Mouse (Mus musculus): ENCODE data around the gene Fhl4. TPM values are rescaled to one million over a fixed set of nuclear protein-coding genes. Genes with fewer than 3 reads are reported as not detected.

The Fhl4 gene
- polyA plus RNA-seq (2012): 0.05 TPM in 1 of 2 replicates, not detected in the other

GRCm38 (mm10) chr10:85102247-85103084 is at the start of gene Fhl4, which contains the start of gene Tmem263:
Fhl4 (minus strand) TSS chr10:85102495.
Tmem263 (plus strand) TSS chr10:85102627.
- no peak for TF ChIP-seq GATA1 (IDR thresholded peaks at IDR 0.05; ENCODE audit: low read length)

- TF ChIP-seq GATA1 (IDR thresholded peaks at IDR 0.05; ENCODE audit: low read length): no peak
Observed at GRCm38 (mm10) chr10:85149226-85149625, 46.9 kb upstream of the Fhl4 start.

GRCm38 (mm10) chr10:85146282-85146681 is 44.0 kb upstream of the Fhl4 start:
- no peak for TF ChIP-seq GATA1 (IDR thresholded peaks at IDR 0.05; ENCODE audit: low read length)

- TF ChIP-seq GATA1 (IDR thresholded peaks at IDR 0.05; ENCODE audit: low read length): no peak
Observed at GRCm38 (mm10) chr10:85141465-85141864, 39.2 kb upstream of the Fhl4 start.

GRCm38 (mm10) chr10:85136573-85136972 is 34.3 kb upstream of the Fhl4 start:
- no peak for TF ChIP-seq GATA1 (IDR thresholded peaks at IDR 0.05; ENCODE audit: low read length)

GRCm38 (mm10) chr10:85128453-85128852 is 26.2 kb upstream of the Fhl4 start:
- TF ChIP-seq GATA1 (IDR thresholded peaks at IDR 0.05; ENCODE audit: low read length): no peak

- TF ChIP-seq GATA1 (IDR thresholded peaks at IDR 0.05; ENCODE audit: low read length): no peak
Observed at GRCm38 (mm10) chr10:85127395-85128287, 25.3 kb upstream of the Fhl4 start, which contains the start of gene Mterf2. Mterf2 (minus strand) TSS chr10:85128027.

- TF ChIP-seq GATA1 (IDR thresholded peaks at IDR 0.05; ENCODE audit: low read length): no peak
Observed at GRCm38 (mm10) chr10:85125184-85125583, 22.9 kb upstream of the Fhl4 start.

GRCm38 (mm10) chr10:85114409-85114808 is 12.1 kb upstream of the Fhl4 start:
- TF ChIP-seq GATA1 (IDR thresholded peaks at IDR 0.05; ENCODE audit: low read length): no peak

GRCm38 (mm10) chr10:85103085-85103885 is 990 bp upstream of the Fhl4 start:
- no peak for TF ChIP-seq GATA1 (IDR thresholded peaks at IDR 0.05; ENCODE audit: low read length)

GRCm38 (mm10) chr10:85101841-85102240 is 454 bp downstream of the Fhl4 start:
- no peak for TF ChIP-seq GATA1 (IDR thresholded peaks at IDR 0.05; ENCODE audit: low read length)

GRCm38 (mm10) chr10:85071605-85072152 is 30.6 kb downstream of the Fhl4 start:
- no peak for TF ChIP-seq GATA1 (IDR thresholded peaks at IDR 0.05; ENCODE audit: low read length)

GRCm38 (mm10) chr10:85054876-85055275 is 47.4 kb downstream of the Fhl4 start:
- TF ChIP-seq GATA1 (IDR thresholded peaks at IDR 0.05; ENCODE audit: low read length): no peak

- TF ChIP-seq GATA1 (IDR thresholded peaks at IDR 0.05; ENCODE audit: low read length): no peak
Observed at GRCm38 (mm10) chr10:85052451-85052850, 49.8 kb downstream of the Fhl4 start.

GRCm38 (mm10) chr10:85050668-85051208 is 51.6 kb downstream of the Fhl4 start:
- no peak for TF ChIP-seq GATA1 (IDR thresholded peaks at IDR 0.05; ENCODE audit: low read length)
